Mouse (Mus musculus): Measurements from ENCODE around the gene Gm4792.

DNA sequence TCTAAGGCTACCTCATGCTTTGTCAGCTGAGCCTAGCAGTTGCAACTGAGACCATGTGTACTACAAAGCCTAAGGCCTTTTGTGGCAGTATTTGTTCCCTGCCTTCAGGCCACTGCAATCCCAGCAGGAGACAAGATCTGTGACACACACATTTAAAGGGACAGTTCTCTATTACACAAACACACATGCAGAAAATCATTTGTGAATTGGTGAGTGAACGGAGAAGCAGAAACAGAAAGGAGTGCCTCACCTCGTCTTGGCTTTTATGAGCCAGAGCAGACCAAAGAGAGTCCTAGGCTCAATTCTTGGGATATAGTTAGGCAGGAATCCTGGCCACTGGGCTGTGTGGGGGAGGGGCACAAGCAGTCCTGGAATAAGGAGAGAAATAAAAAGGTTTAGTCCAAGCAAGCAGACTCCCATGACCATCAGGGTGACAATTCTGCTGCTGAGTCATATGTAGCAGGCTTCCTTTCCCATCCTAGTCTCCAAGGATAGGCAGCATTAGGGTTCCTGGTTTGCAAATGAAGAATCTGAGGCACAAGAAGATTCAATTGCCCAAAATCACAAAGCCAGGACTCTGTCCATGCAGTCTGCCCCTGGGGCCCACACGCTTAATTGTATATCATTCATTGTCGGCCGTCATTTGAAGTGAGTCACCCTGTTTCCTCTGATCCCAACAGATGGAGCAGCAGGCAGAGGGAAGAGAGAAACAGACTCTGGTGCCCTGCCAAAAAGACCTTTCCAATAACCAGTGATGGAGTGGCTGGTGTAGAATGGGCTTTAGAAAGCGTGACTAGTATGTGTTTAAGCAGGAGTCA, 3.4 kb downstream of the Gm4792 start:
- TF ChIP-seq CTCF (IDR thresholded peaks at IDR 0.05; ENCODE audit: borderline replicate concordance, control insufficient read depth, extremely low read depth, insufficient read depth, low read length, poor library complexity) (no peak), POLR2A (IDR thresholded peaks at IDR 0.05; ENCODE audit: control insufficient read depth, extremely low read depth, insufficient read depth, low read length, poor library complexity) (no peak)
